Mouse (Mus musculus): ENCODE data around the gene Nck2. TPM values are rescaled to one million over a fixed set of nuclear protein-coding genes. Genes with fewer than 3 reads are reported as not detected.

The Nck2 gene
- total and polyA plus RNA-seq, 3 experiments = 11.7 to 15.3 (median 11.9) TPM

DNA sequence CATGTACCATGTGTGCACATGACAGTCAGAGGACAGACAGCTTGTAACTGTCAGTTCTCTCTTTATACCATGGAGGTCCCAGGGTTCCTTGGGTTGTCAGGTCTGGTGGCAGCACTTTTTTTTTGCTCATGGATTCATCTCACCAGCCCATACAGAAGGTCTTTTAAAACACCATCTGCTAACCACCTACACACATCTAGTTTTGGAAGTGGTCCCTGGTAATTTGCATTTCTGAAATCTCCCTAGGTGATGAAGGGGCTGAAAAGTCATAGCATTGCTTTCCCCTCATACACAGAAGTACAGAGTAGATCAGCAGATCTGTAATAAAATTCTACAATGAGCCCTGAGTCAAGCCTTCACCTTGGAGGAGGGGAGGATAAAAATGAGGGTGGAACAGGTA is 44.9 kb downstream of the Nck2 start:
- no peak overlapping the region for H3K4me3 ChIP-seq
- no peak for DNase-seq
- no peak overlapping the region for H3K9ac ChIP-seq (ENCODE audit: low read depth, low read length)
- no peak for TF ChIP-seq CTCF (IDR thresholded peaks at IDR 0.05)
- no peak for TF ChIP-seq POLR2A (IDR thresholded peaks at IDR 0.05; ENCODE audit: insufficient read depth, low read depth, low read length)
- TF ChIP-seq EP300 (IDR thresholded peaks at IDR 0.05; ENCODE audit: insufficient read depth, low read depth, low read length) = no peak
- intact Hi-C loops (cut with DNase I) = no loop called here
- no peaks in the 10 kb centered on the region for H3K27me3 ChIP-seq (ENCODE audit: control insufficient read depth, insufficient read depth, low read length)
- peaks cover 12% of the 10 kb centered on the region for H3K4me1 ChIP-seq (ENCODE audit: control insufficient read depth, insufficient read depth, low read length)
- 0 out of 2 replicates have a peak, but pooled peaks cover 2% of the 10 kb centered on the region for H3K79me2 ChIP-seq (replicated peaks; ENCODE audit: control insufficient read depth, insufficient read depth, low read length)
- no peak overlapping the region for H3K27ac ChIP-seq
- peaks cover 5% of the 10 kb centered on the region for H3K36me3 ChIP-seq (ENCODE audit: control insufficient read depth, insufficient read depth, low read length)

DNA sequence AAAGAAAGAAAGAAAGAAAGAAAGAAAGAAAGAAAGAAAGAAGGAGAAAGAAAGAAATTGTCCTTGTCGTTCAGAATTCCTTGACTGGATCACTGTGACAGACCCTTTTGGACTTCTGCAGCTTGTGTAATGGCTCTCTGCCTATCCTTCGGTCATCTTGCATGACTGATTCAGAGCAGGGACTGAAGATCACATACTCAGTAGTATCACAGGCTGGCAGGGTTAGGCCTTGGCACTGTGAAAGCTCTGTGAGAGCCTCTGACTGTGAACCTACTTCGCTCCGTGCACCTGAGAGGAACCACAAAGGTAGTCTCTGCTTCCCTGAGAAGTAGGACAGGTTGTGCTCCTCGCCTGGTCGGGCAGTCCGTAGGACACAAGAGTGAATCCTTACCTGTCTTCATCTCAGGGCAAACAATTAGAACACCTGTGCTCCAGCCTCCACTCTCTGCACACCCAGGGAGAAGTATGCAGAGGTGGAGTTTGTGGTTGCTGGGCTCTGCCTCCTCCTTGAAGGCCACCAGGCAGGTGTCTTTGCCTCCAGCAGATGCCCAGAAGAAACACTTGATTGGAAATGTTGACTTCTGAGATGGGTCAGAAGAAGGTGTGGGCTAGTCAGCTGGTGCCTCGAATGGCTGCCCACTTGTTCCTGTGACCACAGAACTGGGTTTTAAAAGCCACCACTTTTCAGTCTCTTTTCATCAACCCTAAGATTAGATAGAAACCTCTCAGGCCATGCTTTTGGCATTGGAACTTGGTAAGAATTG is 47.3 kb downstream of the Nck2 start:
- intact Hi-C loops (cut with DNase I) = no loop called here
- Histone ChIP-seq H3K27me3 (ENCODE audit: control insufficient read depth, insufficient read depth, low read length) (no peaks in the 10 kb centered on the region), H3K79me2 (replicated peaks; ENCODE audit: control insufficient read depth, insufficient read depth, low read length) (0 out of 2 replicates have a peak, but pooled peaks cover 3% of the 10 kb centered on the region), H3K4me1 (ENCODE audit: control insufficient read depth, insufficient read depth, low read length) (peaks cover 5% of the 10 kb centered on the region), H3K27ac (no peak overlapping the region), H3K4me3 (no peak overlapping the region), H3K36me3 (ENCODE audit: control insufficient read depth, insufficient read depth, low read length) (peaks cover 3% of the 10 kb centered on the region), H3K9ac (ENCODE audit: low read depth, low read length) (no peak overlapping the region)
- WGBS = 93% methylated on average over 8 of the region's 8 CpGs
- no peak for DNase-seq
- no peak for TF ChIP-seq EP300 (IDR thresholded peaks at IDR 0.05; ENCODE audit: insufficient read depth, low read depth, low read length)
- TF ChIP-seq CTCF (IDR thresholded peaks at IDR 0.05) = no peak
- no peak for TF ChIP-seq POLR2A (IDR thresholded peaks at IDR 0.05; ENCODE audit: insufficient read depth, low read depth, low read length)

DNA sequence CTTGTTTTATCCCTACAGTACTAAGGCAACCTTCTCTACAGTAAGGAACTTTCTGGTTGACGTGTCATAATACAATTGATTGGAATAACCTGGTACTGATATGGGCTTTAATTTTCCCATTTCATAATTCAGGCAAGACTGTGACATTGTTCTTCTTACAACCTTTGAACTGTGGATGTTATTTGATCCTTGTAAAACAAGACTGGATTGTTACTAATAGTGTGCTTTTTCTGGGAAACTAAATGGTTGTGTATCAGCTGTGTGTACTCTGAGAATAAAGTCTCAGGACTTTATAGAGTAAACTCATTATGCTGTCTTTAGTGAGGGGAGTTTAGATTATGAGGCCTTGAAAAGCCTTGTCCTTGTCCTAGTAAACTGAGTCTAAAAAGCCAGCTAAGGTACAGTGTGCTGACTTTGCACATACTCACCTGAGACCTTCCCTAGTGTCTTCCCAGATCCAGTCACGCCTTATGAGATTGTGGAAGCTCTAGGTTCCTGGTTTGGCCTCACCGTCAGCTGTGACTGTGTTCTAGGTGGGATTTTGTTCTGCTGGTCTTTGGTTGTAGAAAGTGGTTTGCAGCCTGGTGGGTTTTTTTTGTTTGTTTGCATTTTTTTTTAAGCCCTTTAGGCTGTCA is 48.5 kb downstream of the Nck2 start:
- peaks cover under 1% of the 10 kb centered on the region; the same call in 1 of the 2 replicates for H3K36me3 ChIP-seq (ENCODE audit: control insufficient read depth, insufficient read depth, low read length)
- peaks cover 7% of the 10 kb centered on the region for H3K79me2 ChIP-seq (replicated peaks; ENCODE audit: control insufficient read depth, insufficient read depth, low read length)
- TF ChIP-seq CTCF (IDR thresholded peaks at IDR 0.05) (no peak), POLR2A (IDR thresholded peaks at IDR 0.05; ENCODE audit: insufficient read depth, low read depth, low read length) (no peak), EP300 (IDR thresholded peaks at IDR 0.05; ENCODE audit: insufficient read depth, low read depth, low read length) (no peak)
- peaks cover 5% of the 10 kb centered on the region for H3K4me1 ChIP-seq (ENCODE audit: control insufficient read depth, insufficient read depth, low read length)
- no peaks in the 10 kb centered on the region for H3K27me3 ChIP-seq (ENCODE audit: control insufficient read depth, insufficient read depth, low read length)
- no peak overlapping the region for H3K27ac ChIP-seq
- 93% methylated on average over 3 of the region's 3 CpGs for WGBS
- no peak overlapping the region for H3K9ac ChIP-seq (ENCODE audit: low read depth, low read length)
- no peak overlapping the region for H3K4me3 ChIP-seq
- intact Hi-C loops (cut with DNase I) = no loop called here
- DNase-seq = no peak

DNA sequence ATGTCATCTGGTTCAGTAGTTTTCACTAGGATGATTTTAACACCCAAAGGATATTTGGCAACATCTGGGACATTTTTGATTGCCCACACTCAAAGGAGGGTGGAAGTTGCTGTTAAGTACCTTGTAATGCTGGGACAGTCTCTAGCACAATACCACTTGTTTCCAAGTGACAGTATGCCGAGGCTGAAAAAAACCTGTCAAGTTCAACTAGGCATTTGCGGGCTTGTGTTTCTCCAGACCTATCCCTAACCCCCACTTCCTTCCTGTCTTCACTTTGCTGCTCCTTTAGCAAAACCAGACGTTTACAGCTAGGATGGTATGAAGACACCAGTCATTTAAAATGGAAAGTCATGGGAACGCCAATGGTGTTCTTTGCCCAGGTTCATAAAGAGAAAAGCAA is 51.7 kb downstream of the Nck2 start:
- Histone ChIP-seq H3K79me2 (replicated peaks; ENCODE audit: control insufficient read depth, insufficient read depth, low read length) (peaks cover 10% of the 10 kb centered on the region), H3K27ac (no peak overlapping the region), H3K36me3 (ENCODE audit: control insufficient read depth, insufficient read depth, low read length) (peaks cover 5% of the 10 kb centered on the region), H3K4me3 (no peak overlapping the region), H3K27me3 (ENCODE audit: control insufficient read depth, insufficient read depth, low read length) (no peaks in the 10 kb centered on the region), H3K4me1 (ENCODE audit: control insufficient read depth, insufficient read depth, low read length) (peaks cover 1% of the 10 kb centered on the region), H3K9ac (ENCODE audit: low read depth, low read length) (no peak overlapping the region)
- intact Hi-C loops (cut with DNase I) = no loop called here
- TF ChIP-seq EP300 (IDR thresholded peaks at IDR 0.05; ENCODE audit: insufficient read depth, low read depth, low read length) (no peak), CTCF (IDR thresholded peaks at IDR 0.05) (no peak), POLR2A (IDR thresholded peaks at IDR 0.05; ENCODE audit: insufficient read depth, low read depth, low read length) (no peak)
- WGBS = 52% methylated on average over 4 of the region's 4 CpGs
- no peak for DNase-seq

DNA sequence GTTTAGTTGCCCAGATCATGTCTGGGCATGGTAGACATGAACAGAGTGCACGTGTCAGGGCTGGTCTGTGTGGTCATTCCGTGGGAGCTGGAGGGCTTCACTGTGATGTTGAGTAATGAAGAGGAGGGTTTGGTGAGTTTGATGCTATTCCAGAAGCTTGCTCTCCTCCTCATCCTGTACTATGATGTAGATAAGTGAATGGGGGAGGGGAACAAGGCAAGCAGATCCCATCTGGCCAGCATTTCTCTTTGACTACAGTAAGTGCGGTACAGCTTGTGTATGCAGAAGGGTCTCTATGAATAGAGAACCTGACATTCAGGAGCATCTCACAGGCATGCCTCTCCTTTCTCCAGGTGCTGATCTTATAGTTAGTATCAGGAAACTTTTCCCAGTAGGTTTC is 52.6 kb downstream of the Nck2 start:
- no peak for TF ChIP-seq CTCF (IDR thresholded peaks at IDR 0.05)
- TF ChIP-seq POLR2A (IDR thresholded peaks at IDR 0.05; ENCODE audit: insufficient read depth, low read depth, low read length) = no peak
- no peak for TF ChIP-seq EP300 (IDR thresholded peaks at IDR 0.05; ENCODE audit: insufficient read depth, low read depth, low read length)
- no peak for DNase-seq
- Histone ChIP-seq H3K9ac (ENCODE audit: low read depth, low read length) (no peak overlapping the region), H3K4me3 (no peak overlapping the region), H3K4me1 (ENCODE audit: control insufficient read depth, insufficient read depth, low read length) (peaks cover 3% of the 10 kb centered on the region), H3K27me3 (ENCODE audit: control insufficient read depth, insufficient read depth, low read length) (no peaks in the 10 kb centered on the region), H3K79me2 (replicated peaks; ENCODE audit: control insufficient read depth, insufficient read depth, low read length) (peaks cover 10% of the 10 kb centered on the region), H3K36me3 (ENCODE audit: control insufficient read depth, insufficient read depth, low read length) (peaks cover 5% of the 10 kb centered on the region), H3K27ac (no peak overlapping the region)
- WGBS = 87% methylated on average over 3 of the region's 3 CpGs
- intact Hi-C loops (cut with DNase I) = no loop called here

DNA sequence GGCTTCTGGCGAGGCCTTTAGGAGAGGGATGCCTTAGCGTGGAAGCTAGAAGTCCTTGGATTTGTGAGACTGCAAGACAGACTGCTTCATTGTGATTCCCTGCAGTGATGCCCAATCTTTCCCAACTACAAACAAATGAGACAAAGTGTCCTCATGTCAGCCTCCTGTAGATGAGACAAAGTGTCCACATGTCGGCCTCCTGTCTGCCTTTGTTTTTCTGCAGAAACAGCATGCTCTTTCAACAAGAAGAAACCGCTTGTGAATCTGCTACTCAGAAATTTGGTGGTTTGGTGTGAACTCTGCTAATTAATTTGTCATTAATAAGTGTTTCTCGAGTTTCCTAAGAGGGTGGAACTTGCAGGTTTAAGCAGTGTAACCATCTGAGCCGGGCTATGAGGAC is 53.6 kb downstream of the Nck2 start:
- Histone ChIP-seq H3K27me3 (ENCODE audit: control insufficient read depth, insufficient read depth, low read length) (no peaks in the 10 kb centered on the region), H3K4me3 (no peak overlapping the region), H3K27ac (no peak overlapping the region), H3K36me3 (ENCODE audit: control insufficient read depth, insufficient read depth, low read length) (peaks cover 7% of the 10 kb centered on the region), H3K4me1 (ENCODE audit: control insufficient read depth, insufficient read depth, low read length) (peaks cover 6% of the 10 kb centered on the region), H3K9ac (ENCODE audit: low read depth, low read length) (no peak overlapping the region), H3K79me2 (replicated peaks; ENCODE audit: control insufficient read depth, insufficient read depth, low read length) (peaks cover 10% of the 10 kb centered on the region)
- DNase-seq = no peak
- TF ChIP-seq POLR2A (IDR thresholded peaks at IDR 0.05; ENCODE audit: insufficient read depth, low read depth, low read length) = no peak
- TF ChIP-seq CTCF (IDR thresholded peaks at IDR 0.05) = no peak
- TF ChIP-seq EP300 (IDR thresholded peaks at IDR 0.05; ENCODE audit: insufficient read depth, low read depth, low read length) = no peak
- intact Hi-C loops (cut with DNase I) = no loop called here
- WGBS = 80% methylated on average over 6 of the region's 6 CpGs

Measured in heart, adult 2 months (tissue).